Mouse (Mus musculus) liver, postnatal 0 days (tissue): ENCODE measurements around the gene Nt5e.

Source experiments
- CTCF ChIP-seq: sonication (generic); IDR thresholded peaks from 2 replicates; pipeline ENCODE4 v1.5.1; 2016; ENCODE audit warnings: antibody characterized with exemption, low read depth
- EP300 ChIP-seq: IDR thresholded peaks from 2 replicates; pipeline ENCODE4 v1.6.1; 2016; ENCODE audit warnings: antibody characterized with exemption, low read depth, mild to moderate bottlenecking

- TF ChIP-seq EP300 (no peak), CTCF (no peak)
Observed at GRCm38 (mm10) chr9:88348623-88349022, 21.6 kb downstream of the Nt5e start.
